Mouse (Mus musculus): ENCODE results near the gene Cenpf.

DNA sequence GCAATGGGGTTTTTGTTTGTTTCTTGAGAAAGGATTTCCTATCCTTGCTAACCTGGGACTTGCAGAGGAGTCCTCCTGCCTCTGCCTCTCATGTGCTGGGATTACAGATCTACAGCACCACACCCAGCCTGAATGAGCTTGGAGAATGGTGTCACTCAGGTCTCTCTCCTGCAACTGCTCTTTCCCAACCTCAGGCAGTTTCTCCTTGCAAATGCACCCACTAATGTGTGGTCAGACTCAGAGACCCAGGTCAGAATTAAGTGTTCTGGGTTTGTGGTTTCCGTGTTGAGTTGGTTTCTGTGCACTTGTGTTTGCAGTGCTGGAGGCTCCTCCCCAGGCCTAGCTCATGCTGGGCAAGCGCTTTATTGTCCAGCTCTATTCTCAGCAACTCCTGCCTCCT is 6.5 kb upstream of the Cenpf start:
- TF ChIP-seq CTCF (conservative IDR thresholded peaks at IDR 0.05 in 1 of 2, IDR thresholded peaks at IDR 0.05 in 1 of 2; ENCODE audit: low read depth in 2 of 2, low read length in 2 of 2) (no peak), JUND (conservative IDR thresholded peaks at IDR 0.05; ENCODE audit: low read depth, low read length) (no peak), CHD2 (IDR thresholded peaks at IDR 0.05; ENCODE audit: low read length) (no peak), MXI1 (IDR thresholded peaks at IDR 0.05; ENCODE audit: low read depth, low read length) (no peak)

All from CH12.LX (cell line).